Mouse (Mus musculus) thymus, postnatal 10 days (tissue): ENCODE data around the gene Sdr16c6.

ENCODE experiments used
- DNase-seq, 2 experiments: peaks; one replicate each; pipeline ENCODE4 v3.0.0; 2021; ENCODE audit warnings: low spot score in 2 of 2

The Sdr16c6 gene

GRCm38 (mm10) chr4:4077372-4077771, at the start of gene Sdr16c6:
TSS of gene Sdr16c6 (minus strand) at chr4:4077522.
- no peak for DNase-seq

GRCm38 (mm10) chr4:4080180-4080579, 2.9 kb upstream of the Sdr16c6 start:
- no peak for DNase-seq

- no peak for DNase-seq
These were observed 1.8 kb upstream of the Sdr16c6 start for GRCm38 (mm10) chr4:4079132-4079531.

GRCm38 (mm10) chr4:4076001-4076400, 1.3 kb downstream of the Sdr16c6 start:
- DNase-seq, result no peak
